Mouse (Mus musculus) brain, adult 2 months (tissue): Measurements from ENCODE around the gene Fam50a.
"Not testable (repeated sequence)": the region's sequence is repeated elsewhere in the genome, so short reads cannot be mapped to it uniquely, and the experiment has no call there.

Experiments
- DNase-seq: peaks from one replicate; pipeline ENCODE4 v3.0.0; 2011; ENCODE audit warnings: low read depth, low spot score

Gene Fam50a

GRCm38 (mm10) chrX:74330166-74330930, 17.5 kb downstream of the Fam50a start:
- DNase-seq: peak; percentile 70

GRCm38 (mm10) chrX:74352645-74353466, 40.0 kb downstream of the Fam50a start:
- DNase-seq: peak; percentile 8

- peak; percentile 89 for DNase-seq
Observed at GRCm38 (mm10) chrX:74353467-74353770, 40.6 kb downstream of the Fam50a start, which contains the start of gene Lage3. Gene Lage3 (minus strand): TSS chrX:74353618.

- DNase-seq: not testable (repeated sequence)
Observed at GRCm38 (mm10) chrX:74357069-74357468, 44.2 kb downstream of the Fam50a start.

- DNase-seq: no peak
Observed at GRCm38 (mm10) chrX:74359171-74359570, 46.3 kb downstream of the Fam50a start.

GRCm38 (mm10) chrX:74367512-74367911, 54.7 kb downstream of the Fam50a start:
- no peak for DNase-seq

GRCm38 (mm10) chrX:74368209-74368909, 55.5 kb downstream of the Fam50a start:
- DNase-seq: peak; percentile 71
